Mouse (Mus musculus) heart, postnatal 10 days (tissue): ENCODE measurements around the gene Itpr2. TPM values are rescaled to one million over a fixed set of nuclear protein-coding genes. Genes with fewer than 3 reads are reported as not detected.

Experiments
- DNase-seq, 2 experiments: peaks; one replicate each; pipeline ENCODE4 v3.0.0; 2021
- intact Hi-C: fragments of 180-260 bp; cut with DNase I; formaldehyde crosslinking; loops from one replicate; pipeline ENCODE4 v1.15.1; 2025
- total RNA-seq, 2 experiments: library from RNA; stranded (reverse); gene quantifications; 2 replicates each; pipeline ENCODE4 v1.2.3; 2021

The Itpr2 gene
- 10 to 100 TPM; 31.5 to 41.9 TPM for total RNA-seq

GRCm38 (mm10) chr6:146501866-146502804 is at the start of gene Itpr2:
Gene Itpr2, minus strand, starts transcription at chr6:146502223.
- intact Hi-C loops = loop anchor here (2.0 to 5.0 kb wide), 4 partner anchors 40 to 140 kb away; partner anchors contain the start of genes Fgfr1op2, Ints13, Med21 and Tm7sf3
- DNase-seq = peak; percentile 94 to 95

- intact Hi-C loops = no loop called here
Measured at GRCm38 (mm10) chr6:146551326-146551725, 49.3 kb upstream of the Itpr2 start.

GRCm38 (mm10) chr6:146550421-146550820 is 48.4 kb upstream of the Itpr2 start:
- intact Hi-C loops = no loop called here
- no peak for DNase-seq

More at GRCm38 (mm10) chr6:146551326-146551725, 49.3 kb upstream of the Itpr2 start:
- no peak for DNase-seq

GRCm38 (mm10) chr6:146545289-146545865 is 43.4 kb upstream of the Itpr2 start:
- intact Hi-C loops = loop anchor here (5.0 kb wide), 1 partner anchor 133 kb away; no protein-coding TSS in a partner anchor
- DNase-seq = peak; percentile 41 to 57

GRCm38 (mm10) chr6:146544622-146545021 is 42.6 kb upstream of the Itpr2 start:
- DNase-seq = no peak
- intact Hi-C loops = loop anchor here (5.0 kb wide), 2 partner anchors 42 to 132 kb away; partner anchors contain the start of gene Itpr2

- no peak for DNase-seq
- intact Hi-C loops = loop anchor here (5.0 kb wide), 1 partner anchor 38 kb away; the partner anchor contains the start of gene Itpr2
Measured at GRCm38 (mm10) chr6:146540386-146540785, 38.4 kb upstream of the Itpr2 start.

GRCm38 (mm10) chr6:146538661-146539060 is 36.6 kb upstream of the Itpr2 start:
- peak; percentile 23 to 35 for DNase-seq
- intact Hi-C loops = no loop called here

GRCm38 (mm10) chr6:146538071-146538470 is 36.0 kb upstream of the Itpr2 start:
- intact Hi-C loops = no loop called here
- no peak for DNase-seq

- intact Hi-C loops = no loop called here
- no peak for DNase-seq
Measured at GRCm38 (mm10) chr6:146537111-146537510, 35.1 kb upstream of the Itpr2 start.

- intact Hi-C loops = no loop called here
- no peak for DNase-seq
Measured at GRCm38 (mm10) chr6:146535501-146535900, 33.5 kb upstream of the Itpr2 start.

- intact Hi-C loops = no loop called here
Measured at GRCm38 (mm10) chr6:146533146-146533545, 31.1 kb upstream of the Itpr2 start.

GRCm38 (mm10) chr6:146530769-146531168 is 28.7 kb upstream of the Itpr2 start:
- intact Hi-C loops = no loop called here
- DNase-seq = peak; percentile 18 to 40

More at GRCm38 (mm10) chr6:146533146-146533545, 31.1 kb upstream of the Itpr2 start:
- no peak for DNase-seq

- intact Hi-C loops = no loop called here
Measured at GRCm38 (mm10) chr6:146530363-146530762, 28.3 kb upstream of the Itpr2 start.

GRCm38 (mm10) chr6:146527537-146527936 is 25.5 kb upstream of the Itpr2 start:
- intact Hi-C loops = no loop called here
- no peak for DNase-seq

More at GRCm38 (mm10) chr6:146530363-146530762, 28.3 kb upstream of the Itpr2 start:
- DNase-seq = no peak

- intact Hi-C loops = no loop called here
- no peak for DNase-seq
Measured at GRCm38 (mm10) chr6:146525500-146525899, 23.5 kb upstream of the Itpr2 start.

GRCm38 (mm10) chr6:146521456-146522245 is 19.6 kb upstream of the Itpr2 start:
- DNase-seq = no peak
- intact Hi-C loops = no loop called here

- DNase-seq = no peak
- intact Hi-C loops = no loop called here
Measured at GRCm38 (mm10) chr6:146519019-146519418, 17.0 kb upstream of the Itpr2 start.

GRCm38 (mm10) chr6:146515936-146516335 is 13.9 kb upstream of the Itpr2 start:
- intact Hi-C loops = no loop called here
- no peak for DNase-seq

- intact Hi-C loops = no loop called here
- DNase-seq = peak; percentile 41 to 54
Measured at GRCm38 (mm10) chr6:146514531-146514948, 12.5 kb upstream of the Itpr2 start.

GRCm38 (mm10) chr6:146513899-146514298 is 11.9 kb upstream of the Itpr2 start:
- intact Hi-C loops = no loop called here
- no peak for DNase-seq
